Mouse (Mus musculus) liver, embryonic 12.5 days (tissue): ENCODE measurements around the gene Ets2. TPM values are rescaled to one million over a fixed set of nuclear protein-coding genes. Genes with fewer than 3 reads are reported as not detected.

Experiments used
- ATAC-seq: fragments of 200-750 bp; cut with Nextera tagmentation; 2 replicates; pipeline ENCODE4 v1.8.0; 2017; ENCODE audit warnings: moderate number of reproducible peaks, mild to moderate bottlenecking, moderate library complexity
- H3K27ac ChIP-seq: fragments of 300-500 bp; sonication (generic); 2 replicates; pipeline ENCODE4 v1.5.1; 2016; ENCODE audit warnings: mild to moderate bottlenecking
- H3K27me3 ChIP-seq: fragments of 300-500 bp; sonication (generic); replicated peaks from 2 replicates; pipeline ENCODE4 v1.6.1; 2016; ENCODE audit warnings: mild to moderate bottlenecking, moderate library complexity
- H3K36me3 ChIP-seq: fragments of 300-500 bp; sonication (generic); 2 replicates; pipeline ENCODE4 v1.6.1; 2016; ENCODE audit warnings: mild to moderate bottlenecking, moderate library complexity
- H3K4me1 ChIP-seq: fragments of 300-500 bp; sonication (generic); 2 replicates; pipeline ENCODE4 v1.6.1; 2016
- H3K4me2 ChIP-seq: fragments of 300-500 bp; sonication (generic); 2 replicates; pipeline ENCODE4 v1.6.1; 2016; ENCODE audit warnings: mild to moderate bottlenecking, moderate library complexity
- H3K4me3 ChIP-seq: fragments of 300-500 bp; sonication (generic); 2 replicates; pipeline ENCODE4 v1.5.1; 2016; ENCODE audit warnings: mild to moderate bottlenecking, moderate library complexity
- H3K9ac ChIP-seq: fragments of 300-500 bp; sonication (generic); 2 replicates; pipeline ENCODE4 v1.6.1; 2016; ENCODE audit warnings: mild to moderate bottlenecking, moderate library complexity
- H3K9me3 ChIP-seq: fragments of 300-500 bp; sonication (generic); replicated peaks from 2 replicates; pipeline ENCODE4 v1.6.1; 2016; ENCODE audit warnings: mild to moderate bottlenecking, moderate library complexity
- WGBS: fragments of 180-500 bp; shearing (Covaris S2); methylation state at CpG from one replicate; pipeline ENCODE4 v1.1.7; 2016; ENCODE audit not compliant: insufficient replicate concordance; 5-methylcytosine and 5-hydroxymethylcytosine counted together
- polyA plus RNA-seq: library from polyadenylated mRNA; unstranded; fragments of >200 nt; fragmentation: Nextera tagmentation; extraction: Ambion mirVana; gene quantifications from 2 replicates; pipeline ENCODE4 v1.2.1, GENCODE M21; 2016

Gene Ets2
- polyA plus RNA-seq, 1 experiment from 2014 or later = 18.6 TPM

DNA sequence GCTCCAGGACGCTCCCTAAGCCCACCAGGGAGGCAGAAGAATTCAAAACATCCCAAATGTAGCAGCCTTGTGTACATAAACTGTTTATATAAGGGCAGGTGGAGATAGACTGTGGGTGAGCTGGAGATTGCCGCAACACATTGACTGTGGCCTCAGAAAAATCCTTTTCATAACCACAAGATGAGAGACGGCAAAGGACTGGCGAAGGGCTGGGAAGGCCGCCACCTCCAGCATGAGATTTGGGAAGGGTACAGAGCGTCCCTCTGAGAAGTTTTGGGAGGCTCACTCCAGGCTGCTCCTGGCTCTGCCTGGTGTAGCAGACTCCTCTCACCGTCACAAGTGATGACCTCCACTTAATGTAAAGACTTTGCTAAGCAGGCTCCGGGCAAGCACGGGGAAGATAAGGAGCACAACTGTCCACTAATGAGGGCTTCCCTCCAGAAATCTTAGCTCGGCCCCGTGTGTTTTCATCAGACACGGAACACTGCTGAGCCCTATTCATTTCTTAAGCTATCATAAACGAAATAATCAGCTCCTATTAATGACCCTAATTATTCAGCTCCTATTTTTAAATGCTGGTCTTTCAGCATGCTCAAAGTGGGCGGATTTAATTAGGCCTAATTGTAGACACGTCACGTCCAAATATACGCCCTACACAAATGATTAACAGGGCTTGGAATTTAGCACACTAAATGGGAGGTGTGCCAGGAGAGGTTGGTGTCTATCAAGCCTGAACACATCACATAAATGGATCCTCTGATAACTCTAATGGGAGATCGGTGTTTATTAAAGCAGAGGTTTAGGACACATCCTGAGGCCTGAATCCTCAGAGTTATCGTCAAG lies 33.5 kb upstream of the Ets2 start:
- no peak overlapping the region for H3K4me2 ChIP-seq
- H3K4me1 ChIP-seq = no peaks in the 10 kb centered on the region
- no peaks in the 10 kb centered on the region for H3K36me3 ChIP-seq
- H3K27me3 ChIP-seq = no peaks in the 10 kb centered on the region
- 65% methylated on average over 19 of the region's 19 CpGs for WGBS
- ATAC-seq = no peak
- H3K9me3 ChIP-seq = no peaks in the 10 kb centered on the region
- H3K9ac ChIP-seq = no peak overlapping the region
- H3K4me3 ChIP-seq = no peak overlapping the region
- H3K27ac ChIP-seq = no peak overlapping the region

DNA sequence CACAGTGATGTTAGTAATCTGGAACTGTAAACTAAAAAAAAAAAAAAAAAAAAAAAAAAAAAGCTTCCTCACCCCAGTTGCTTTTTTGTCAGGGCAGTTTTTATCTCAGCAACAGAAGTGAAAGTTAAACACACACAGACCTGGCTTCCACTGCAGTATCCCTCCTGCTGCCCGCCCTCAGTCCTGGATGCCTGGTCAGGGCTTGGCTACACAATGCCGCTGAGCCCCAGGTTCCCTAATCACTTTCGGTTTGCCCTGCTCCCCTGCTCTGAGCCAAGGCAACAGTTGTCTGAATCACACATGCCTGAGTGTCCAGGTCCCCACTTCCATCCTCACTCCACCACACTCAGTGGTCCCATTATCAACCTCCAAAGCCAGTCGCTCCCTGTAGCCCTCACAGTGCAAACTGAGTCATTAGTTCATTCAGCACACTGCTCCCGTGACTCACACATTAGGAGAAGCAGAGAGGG lies 27.4 kb upstream of the Ets2 start:
- Histone ChIP-seq H3K36me3 (no peaks in the 10 kb centered on the region), H3K4me2 (peak overlapping the region; percentile 18; the same call in 1 of the 2 replicates), H3K4me3 (no peak overlapping the region), H3K9me3 (no peaks in the 10 kb centered on the region), H3K27me3 (no peaks in the 10 kb centered on the region), H3K27ac (peak overlapping the region; percentile 14; the same call in 1 of the 2 replicates), H3K4me1 (no peaks in the 10 kb centered on the region), H3K9ac (no peak overlapping the region)
- no peak; the same call in 1 of the 2 replicates for ATAC-seq
- WGBS = 46% methylated on average over 5 of the region's 5 CpGs

DNA sequence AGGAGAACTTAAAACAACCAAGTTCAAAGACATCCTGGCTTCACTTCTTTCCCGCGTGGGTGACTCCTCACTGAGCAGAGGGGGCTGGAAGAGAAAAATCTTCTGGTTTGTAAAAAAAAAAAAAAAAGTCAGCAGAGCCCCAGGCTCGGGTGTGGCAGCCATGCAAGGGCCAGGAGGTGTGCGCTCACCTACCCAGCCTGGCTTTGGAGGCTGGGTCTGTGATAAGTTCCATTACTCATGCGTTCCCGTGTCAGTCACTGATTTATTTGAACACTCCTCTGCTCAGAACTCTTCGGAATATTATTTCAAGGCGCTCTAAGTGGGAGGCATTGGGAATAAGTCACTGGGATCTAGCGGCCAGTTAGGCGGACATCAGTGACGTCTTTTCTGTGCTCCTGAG lies 26.7 kb upstream of the Ets2 start:
- 64% methylated on average over 11 of the region's 11 CpGs for WGBS
- no peak overlapping the region for H3K27ac ChIP-seq
- no peak overlapping the region for H3K4me3 ChIP-seq
- ATAC-seq = no peak
- H3K27me3 ChIP-seq = no peaks in the 10 kb centered on the region
- H3K36me3 ChIP-seq = no peaks in the 10 kb centered on the region
- H3K4me1 ChIP-seq = no peaks in the 10 kb centered on the region
- H3K4me2 ChIP-seq = no peak overlapping the region
- H3K9me3 ChIP-seq = no peaks in the 10 kb centered on the region
- H3K9ac ChIP-seq = no peak overlapping the region

DNA sequence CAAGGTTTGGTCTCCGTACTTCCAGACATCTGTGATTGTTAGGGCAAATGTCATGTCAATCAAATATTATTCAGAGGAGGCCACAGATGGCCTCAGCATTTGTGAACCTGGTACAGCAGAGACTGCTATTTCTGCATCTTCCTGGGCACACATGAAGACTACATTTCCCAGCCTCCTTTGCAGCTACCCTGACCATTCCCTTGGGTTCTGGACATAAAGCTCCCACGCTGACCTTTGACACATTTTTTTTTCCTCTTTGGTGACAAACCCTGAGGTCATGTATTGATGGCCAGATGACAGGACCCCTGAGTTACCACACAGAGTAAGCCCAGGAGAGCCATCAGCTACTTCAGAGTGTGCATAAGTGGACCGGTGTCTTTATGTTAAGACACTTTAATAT lies 25.2 kb upstream of the Ets2 start:
- no peaks in the 10 kb centered on the region for H3K9me3 ChIP-seq
- H3K4me1 ChIP-seq = no peaks in the 10 kb centered on the region
- H3K27me3 ChIP-seq = no peaks in the 10 kb centered on the region
- whole genome bisulfite sequencing = 72% methylated on average over 3 of the region's 3 CpGs
- no peaks in the 10 kb centered on the region for H3K36me3 ChIP-seq
- no peak overlapping the region for H3K9ac ChIP-seq
- H3K4me3 ChIP-seq = no peak overlapping the region
- no peak overlapping the region for H3K27ac ChIP-seq
- no peak for ATAC-seq
- H3K4me2 ChIP-seq = no peak overlapping the region

DNA sequence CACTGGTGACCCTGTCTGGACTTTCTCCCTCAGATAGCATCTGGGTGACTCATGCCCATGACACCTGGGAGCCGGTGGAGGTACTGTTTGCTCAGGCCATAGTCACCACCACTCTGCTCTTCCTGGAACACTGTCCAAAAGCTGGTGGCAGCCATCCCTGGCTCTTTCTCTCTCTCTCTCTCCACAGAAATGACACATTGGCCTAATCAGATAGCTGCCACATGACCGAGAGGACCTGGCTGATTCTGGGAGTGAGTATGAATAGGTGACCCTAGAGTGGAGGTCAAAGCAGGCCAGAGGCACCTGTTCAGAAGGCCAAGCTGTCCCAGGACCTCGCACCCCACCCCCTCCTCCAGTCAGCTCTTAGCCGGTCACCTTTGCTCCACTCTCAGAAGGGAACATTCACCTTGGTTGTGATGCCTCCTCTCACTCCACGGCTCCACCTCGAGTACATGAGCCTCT lies 19.4 kb upstream of the Ets2 start:
- H3K4me3 ChIP-seq = no peak overlapping the region
- 63% methylated on average over 6 of the region's 6 CpGs for WGBS
- no peak overlapping the region for H3K4me2 ChIP-seq
- H3K4me1 ChIP-seq = peaks cover 4% of the 10 kb centered on the region; the same call in 1 of the 2 replicates
- no peaks in the 10 kb centered on the region for H3K9me3 ChIP-seq
- peak overlapping the region; percentile 46; the same call in 1 of the 2 replicates for H3K27ac ChIP-seq
- no peaks in the 10 kb centered on the region for H3K36me3 ChIP-seq
- ATAC-seq = peak; percentile 81
- H3K27me3 ChIP-seq = no peaks in the 10 kb centered on the region
- no peak overlapping the region for H3K9ac ChIP-seq

DNA sequence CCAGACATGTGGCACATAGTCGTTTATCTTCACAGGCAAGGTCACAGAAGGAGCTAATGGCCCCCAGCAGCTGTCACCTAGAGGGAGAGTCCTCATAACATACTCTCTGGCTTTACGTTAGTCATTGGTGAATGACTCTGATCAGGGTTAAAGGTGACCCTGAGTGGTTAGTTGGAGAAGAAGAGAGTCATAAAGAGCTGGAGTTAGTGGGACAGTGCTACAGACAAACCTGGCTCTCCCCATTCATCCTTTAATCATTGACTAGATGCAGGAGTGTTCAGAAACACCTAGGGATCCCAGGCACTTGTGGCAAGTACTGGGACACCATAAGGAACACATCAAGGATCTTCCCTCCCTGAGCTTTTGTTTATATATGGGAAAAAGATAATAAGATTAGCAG lies 16.1 kb upstream of the Ets2 start:
- no peaks in the 10 kb centered on the region for H3K36me3 ChIP-seq
- peaks cover 4% of the 10 kb centered on the region; the same call in 1 of the 2 replicates for H3K4me1 ChIP-seq
- H3K4me3 ChIP-seq = no peak overlapping the region
- H3K9me3 ChIP-seq = no peaks in the 10 kb centered on the region
- no peak for ATAC-seq
- 35% methylated on average over 2 of the region's 2 CpGs for WGBS
- no peak overlapping the region for H3K27ac ChIP-seq
- H3K27me3 ChIP-seq = no peaks in the 10 kb centered on the region
- no peak overlapping the region for H3K9ac ChIP-seq
- no peak overlapping the region for H3K4me2 ChIP-seq

DNA sequence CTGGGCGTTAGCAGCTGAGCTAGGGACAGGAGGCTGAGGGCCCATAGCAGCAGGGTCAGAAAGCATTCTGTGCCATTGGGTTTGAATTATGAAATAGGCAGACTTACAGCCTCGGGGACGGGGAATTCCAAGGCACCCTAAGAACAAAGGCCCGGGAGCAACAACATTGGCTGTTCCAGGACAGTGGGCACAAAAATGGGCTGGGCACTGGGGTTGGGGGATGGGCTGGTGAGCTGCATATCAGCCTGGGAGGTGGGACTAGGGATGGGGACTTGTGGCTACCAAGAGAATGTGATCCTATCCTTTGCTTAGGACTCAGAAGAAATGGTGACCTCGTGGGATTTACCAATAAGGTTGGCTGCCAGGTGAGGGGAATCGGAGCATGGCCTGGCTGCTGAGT lies 15.6 kb upstream of the Ets2 start:
- H3K36me3 ChIP-seq = no peaks in the 10 kb centered on the region
- no peaks in the 10 kb centered on the region for H3K9me3 ChIP-seq
- no peak overlapping the region for H3K4me3 ChIP-seq
- H3K27ac ChIP-seq = no peak overlapping the region
- H3K4me1 ChIP-seq = peaks cover 4% of the 10 kb centered on the region; the same call in 1 of the 2 replicates
- H3K4me2 ChIP-seq = no peak overlapping the region
- no peaks in the 10 kb centered on the region for H3K27me3 ChIP-seq
- no peak for ATAC-seq
- 67% methylated on average over 6 of the region's 6 CpGs for whole genome bisulfite sequencing
- no peak overlapping the region for H3K9ac ChIP-seq

DNA sequence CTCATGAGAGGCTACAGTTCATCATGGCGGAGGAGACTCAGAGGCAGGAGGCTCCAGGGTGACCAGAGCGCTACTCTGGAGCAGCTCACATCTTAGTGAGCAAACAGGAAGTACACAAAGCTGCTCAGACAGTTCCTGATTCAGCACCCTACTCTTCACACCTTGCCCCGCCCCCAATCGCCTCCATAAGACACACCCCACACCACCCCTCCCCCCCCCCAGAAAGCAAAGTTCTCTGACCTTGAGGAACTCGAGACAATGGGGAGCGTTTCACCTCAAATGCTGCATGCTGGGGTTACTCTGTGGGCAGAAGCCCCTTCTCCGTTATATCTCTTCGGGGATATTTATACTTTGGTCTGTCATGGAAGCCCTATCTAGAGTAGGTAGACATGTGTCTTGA lies 15.0 kb upstream of the Ets2 start:
- no peak overlapping the region for H3K4me2 ChIP-seq
- no peak overlapping the region for H3K9ac ChIP-seq
- no peaks in the 10 kb centered on the region for H3K27me3 ChIP-seq
- peaks cover 4% of the 10 kb centered on the region; the same call in 1 of the 2 replicates for H3K4me1 ChIP-seq
- H3K4me3 ChIP-seq = no peak overlapping the region
- no peaks in the 10 kb centered on the region for H3K36me3 ChIP-seq
- no peaks in the 10 kb centered on the region for H3K9me3 ChIP-seq
- no peak overlapping the region for H3K27ac ChIP-seq
- ATAC-seq = no peak
- 72% methylated on average over 8 of the region's 8 CpGs for WGBS

DNA sequence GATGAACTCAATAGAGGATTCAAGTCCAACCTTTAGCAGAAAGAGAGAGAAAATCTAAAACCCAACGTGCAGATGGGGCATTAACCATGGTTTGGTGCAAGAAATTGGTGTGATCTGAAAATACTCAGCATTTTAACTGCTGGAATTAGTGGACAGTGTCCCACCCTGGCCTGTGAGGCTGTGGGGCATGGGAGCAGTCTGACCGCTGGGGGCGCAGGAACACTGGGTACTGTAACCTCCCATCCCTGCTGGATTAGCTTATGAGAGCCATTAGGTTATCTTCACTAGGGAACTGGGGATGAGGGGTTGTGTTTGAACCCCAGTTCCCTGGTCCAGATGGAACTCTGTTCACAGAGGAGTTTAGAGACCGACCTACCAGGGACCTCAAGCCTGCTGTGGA lies 13.9 kb upstream of the Ets2 start:
- H3K27me3 ChIP-seq = no peaks in the 10 kb centered on the region
- H3K4me1 ChIP-seq = peaks cover 4% of the 10 kb centered on the region; the same call in 1 of the 2 replicates
- no peak overlapping the region for H3K4me2 ChIP-seq
- no peaks in the 10 kb centered on the region for H3K9me3 ChIP-seq
- 61% methylated on average over 4 of the region's 4 CpGs for WGBS
- H3K9ac ChIP-seq = no peak overlapping the region
- H3K27ac ChIP-seq = no peak overlapping the region
- no peak overlapping the region for H3K4me3 ChIP-seq
- no peak for ATAC-seq
- H3K36me3 ChIP-seq = no peaks in the 10 kb centered on the region

DNA sequence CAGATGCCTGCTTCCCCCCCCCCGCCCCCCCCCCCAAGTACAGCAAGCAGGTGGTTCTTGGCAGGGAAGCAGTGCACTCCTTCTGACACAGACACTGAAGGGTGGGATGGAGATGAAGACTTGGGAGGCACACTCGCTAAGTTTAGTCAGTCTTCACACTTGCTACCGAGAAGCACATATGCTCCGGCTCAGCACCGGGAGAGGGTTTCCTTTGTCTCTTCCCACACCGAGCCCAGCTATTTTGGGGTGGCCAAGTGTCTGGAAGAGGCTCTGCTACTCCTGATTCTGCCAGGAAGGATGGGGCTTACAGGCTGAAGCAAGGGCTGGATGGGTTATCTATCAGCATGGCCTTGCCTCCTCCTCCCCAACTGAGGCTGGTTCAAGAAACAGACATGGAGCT lies 5.3 kb upstream of the Ets2 start:
- Histone ChIP-seq H3K27me3 (no peaks in the 10 kb centered on the region), H3K36me3 (no peaks in the 10 kb centered on the region), H3K4me3 (no peak overlapping the region), H3K4me2 (no peak overlapping the region), H3K27ac (no peak overlapping the region), H3K9me3 (no peaks in the 10 kb centered on the region), H3K9ac (no peak overlapping the region), H3K4me1 (peaks cover 10% of the 10 kb centered on the region)
- WGBS = 61% methylated on average over 6 of the region's 6 CpGs
- no peak for ATAC-seq

DNA sequence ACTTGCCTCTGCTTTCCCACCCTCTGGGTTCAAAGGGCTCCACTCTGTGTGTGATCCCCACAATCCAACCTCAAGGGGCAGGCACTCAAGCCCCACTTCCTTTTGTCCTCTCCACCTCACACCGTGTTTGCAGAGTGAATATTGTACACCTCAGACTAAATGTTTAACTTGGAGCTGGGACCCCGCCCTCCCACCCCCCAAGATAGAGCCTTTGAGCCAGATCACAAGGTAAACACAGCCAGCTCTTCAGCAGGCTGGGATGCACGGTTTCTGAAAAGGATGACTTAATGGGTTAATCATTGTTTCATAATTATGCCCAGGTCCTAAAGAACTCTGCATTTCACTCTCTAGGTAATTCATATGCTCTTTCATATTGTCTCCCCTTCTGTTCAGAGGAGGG lies 2.2 kb upstream of the Ets2 start:
- Histone ChIP-seq H3K4me2 (no peak overlapping the region), H3K27me3 (no peaks in the 10 kb centered on the region), H3K4me1 (peaks cover 26% of the 10 kb centered on the region), H3K9me3 (no peaks in the 10 kb centered on the region), H3K36me3 (0 out of 2 replicates have a peak, but pooled peaks cover 7% of the 10 kb centered on the region), H3K9ac (no peak overlapping the region), H3K4me3 (no peak overlapping the region), H3K27ac (no peak overlapping the region; the same call in 1 of the 2 replicates)
- 56% methylated on average over 3 of the region's 3 CpGs for WGBS
- no peak for ATAC-seq

DNA sequence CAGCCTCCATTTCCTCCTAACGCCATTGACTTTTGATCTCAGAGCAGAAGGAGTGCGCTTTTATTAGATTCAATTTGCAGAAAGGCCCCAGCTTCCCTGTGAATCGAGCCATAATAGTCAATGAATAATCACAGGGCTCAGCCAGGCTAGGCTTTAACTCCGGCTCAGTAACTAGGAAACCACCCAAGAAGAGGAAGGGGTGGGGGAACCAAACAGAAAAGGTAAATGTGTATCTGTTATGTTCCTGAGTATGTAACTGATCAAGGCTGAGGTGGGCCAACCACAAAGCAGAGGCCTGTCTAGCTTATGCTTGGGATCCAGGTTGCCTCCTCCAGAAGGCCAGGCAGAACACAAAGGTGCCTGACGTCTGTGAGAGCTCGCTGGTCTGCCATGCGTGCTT lies 1.7 kb upstream of the Ets2 start:
- Histone ChIP-seq H3K9ac (no peak overlapping the region), H3K36me3 (0 out of 2 replicates have a peak, but pooled peaks cover 7% of the 10 kb centered on the region), H3K9me3 (no peaks in the 10 kb centered on the region), H3K4me3 (no peak overlapping the region), H3K27me3 (no peaks in the 10 kb centered on the region), H3K4me1 (peaks cover 29% of the 10 kb centered on the region), H3K27ac (no peak overlapping the region), H3K4me2 (no peak overlapping the region)
- ATAC-seq = no peak
- 72% methylated on average over 7 of the region's 7 CpGs for WGBS
